Mouse (Mus musculus) limb, embryonic 14.5 days (tissue): ENCODE measurements around the gene Ptprt. TPM values are rescaled to one million over a fixed set of nuclear protein-coding genes. Genes with fewer than 3 reads are reported as not detected.
A peak's percentile ranks its signal among the peaks of the same experiment; 100 is the strongest.

ENCODE experiments used
- ATAC-seq: fragments of 200-750 bp; cut with Nextera tagmentation; 2 replicates; pipeline ENCODE4 v1.8.0; 2017; ENCODE audit warnings: low read depth, moderate number of reproducible peaks, moderate TSS enrichment; ENCODE audit not compliant: low FRiP score
- DNase-seq: peaks from one replicate; pipeline ENCODE4 v3.0.0-alpha.2; 2015; ENCODE audit warnings: low spot score
- H3K27ac ChIP-seq: fragments of 300-500 bp; sonication (generic); replicated peaks from 2 replicates; pipeline ENCODE4 v1.5.1; 2014; ENCODE audit warnings: low read depth, mild to moderate bottlenecking, low read length, moderate library complexity, mixed read lengths
- H3K27me3 ChIP-seq: fragments of 300-500 bp; sonication (generic); 2 replicates; pipeline ENCODE4 v1.6.1; 2014; ENCODE audit warnings: low read length, mixed read lengths; ENCODE audit not compliant: control insufficient read depth, insufficient read depth
- H3K36me3 ChIP-seq: fragments of 300-500 bp; sonication (generic); 2 replicates; pipeline ENCODE4 v1.6.1; 2014; ENCODE audit warnings: mild to moderate bottlenecking, low read length, moderate library complexity, mixed read lengths; ENCODE audit not compliant: control insufficient read depth, insufficient read depth
- H3K4me1 ChIP-seq: fragments of 300-500 bp; sonication (generic); 2 replicates; pipeline ENCODE4 v1.6.1; 2014; ENCODE audit warnings: antibody characterized with exemption, low read length, mixed read lengths; ENCODE audit not compliant: control insufficient read depth, insufficient read depth
- H3K4me2 ChIP-seq: fragments of 300-500 bp; sonication (generic); replicated peaks from 2 replicates; pipeline ENCODE4 v1.6.1; 2014; ENCODE audit warnings: low read depth, mild to moderate bottlenecking, low read length, moderate library complexity; ENCODE audit not compliant: severe bottlenecking
- H3K4me3 ChIP-seq: fragments of 300-500 bp; sonication (generic); replicated peaks from 2 replicates; pipeline ENCODE4 v1.5.1; 2014; ENCODE audit warnings: low read length
- H3K9ac ChIP-seq: fragments of 300-500 bp; sonication (generic); 2 replicates; pipeline ENCODE4 v1.6.1; 2014; ENCODE audit warnings: mild to moderate bottlenecking, low read depth, low read length, moderate library complexity; ENCODE audit not compliant: severe bottlenecking
- H3K9me3 ChIP-seq: fragments of 300-500 bp; sonication (generic); 2 replicates; pipeline ENCODE4 v1.6.1; 2016; ENCODE audit warnings: low read length; ENCODE audit not compliant: control insufficient read depth
- POLR2A ChIP-seq: fragments of 200-500 bp; IDR thresholded peaks from 2 replicates; pipeline ENCODE4 v1.8.0; 2012; ENCODE audit warnings: inconsistent platforms, mild to moderate bottlenecking, moderate library complexity, borderline replicate concordance; ENCODE audit not compliant: insufficient read depth, insufficient read length; ENCODE audit errors: extremely low read depth
- WGBS: fragments of 180-500 bp; shearing (Covaris S2); extraction: QIAGEN DNeasy Blood & Tissue Kit; methylation state at CpG from one replicate; pipeline ENCODE4 v1.1.7; 2014; 5-methylcytosine and 5-hydroxymethylcytosine counted together
- polyA plus RNA-seq, 2 experiments: library from polyadenylated mRNA; depleted of rRNA in 1 of 2; stranded (reverse) in 1 of 2; unstranded in 1 of 2; fragments of >200 nt; fragmentation: Nextera tagmentation in 1 of 2; extraction: Ambion mirVana in 1 of 2; gene quantifications; 2 replicates each; pipeline versions ENCODE4 v1.2.1 to v1.2.3; 2012 to 2014

Gene Ptprt
- polyA plus RNA-seq, 2 experiments = 2.2 to 3.1 TPM

- no peak for ATAC-seq
- no peak for DNase-seq
- TF ChIP-seq POLR2A = no peak
- H3K9me3 ChIP-seq = no peaks in the 10 kb centered on the region
- H3K9ac ChIP-seq = no peak overlapping the region
- H3K4me1 ChIP-seq = no peaks in the 10 kb centered on the region
- no peak overlapping the region for H3K4me3 ChIP-seq
- H3K27me3 ChIP-seq = no peaks in the 10 kb centered on the region
- no peak overlapping the region for H3K27ac ChIP-seq
- no peaks in the 10 kb centered on the region for H3K36me3 ChIP-seq
- H3K4me2 ChIP-seq = no peak overlapping the region
- WGBS = 74% methylated on average over 5 of the region's 5 CpGs
Observed at GRCm38 (mm10) chr2:162509016-162509415, 151.9 kb downstream of the Ptprt start.

GRCm38 (mm10) chr2:162507664-162508063 lies 153.3 kb downstream of the Ptprt start:
- no peak overlapping the region for H3K27ac ChIP-seq
- no peak overlapping the region for H3K4me3 ChIP-seq
- no peaks in the 10 kb centered on the region for H3K9me3 ChIP-seq
- H3K4me2 ChIP-seq = no peak overlapping the region
- no peaks in the 10 kb centered on the region for H3K36me3 ChIP-seq
- H3K9ac ChIP-seq = no peak overlapping the region
- no peak for TF ChIP-seq POLR2A
- no peak for DNase-seq
- H3K4me1 ChIP-seq = no peaks in the 10 kb centered on the region
- H3K27me3 ChIP-seq = no peaks in the 10 kb centered on the region
- 88% methylated on average over 10 of the region's 10 CpGs for WGBS
- no peak for ATAC-seq

GRCm38 (mm10) chr2:162504850-162505249 lies 156.1 kb downstream of the Ptprt start:
- no peak overlapping the region for H3K9ac ChIP-seq
- 85% methylated on average over 4 of the region's 4 CpGs for WGBS
- H3K27ac ChIP-seq = no peak overlapping the region
- no peaks in the 10 kb centered on the region for H3K9me3 ChIP-seq
- H3K36me3 ChIP-seq = no peaks in the 10 kb centered on the region
- no peak for DNase-seq
- TF ChIP-seq POLR2A = no peak
- H3K27me3 ChIP-seq = no peaks in the 10 kb centered on the region
- no peak overlapping the region for H3K4me2 ChIP-seq
- no peak for ATAC-seq
- H3K4me1 ChIP-seq = no peaks in the 10 kb centered on the region
- H3K4me3 ChIP-seq = no peak overlapping the region

DNA sequence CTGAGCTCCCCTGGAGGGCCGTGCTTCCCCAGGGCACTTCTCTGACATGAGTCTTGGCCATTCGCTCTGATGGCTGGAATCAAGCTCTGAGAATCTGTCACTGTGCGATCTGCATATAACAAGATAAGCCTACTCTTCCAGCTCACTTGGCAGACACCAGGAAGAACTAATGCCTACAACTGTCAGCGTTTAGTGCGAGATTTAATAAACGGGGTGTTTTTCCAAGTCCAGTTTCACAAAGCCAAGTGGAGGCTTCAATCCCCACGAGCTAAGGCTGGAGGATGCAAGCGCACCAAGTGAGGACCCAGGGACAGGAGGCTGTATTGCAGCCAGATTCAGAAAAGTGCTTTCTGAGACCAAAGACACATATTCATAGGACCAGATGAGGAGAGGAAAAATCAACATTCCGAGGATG lies 161.4 kb downstream of the Ptprt start:
- no peak for TF ChIP-seq POLR2A
- Histone ChIP-seq H3K9ac (no peak overlapping the region), H3K4me1 (no peaks in the 10 kb centered on the region), H3K27ac (no peak overlapping the region), H3K9me3 (no peaks in the 10 kb centered on the region), H3K27me3 (no peaks in the 10 kb centered on the region), H3K4me2 (no peak overlapping the region), H3K36me3 (no peaks in the 10 kb centered on the region), H3K4me3 (no peak overlapping the region)
- DNase-seq = peak; percentile 22
- ATAC-seq = no peak
- WGBS = 87% methylated on average over 9 of the region's 9 CpGs

- H3K9me3 ChIP-seq = no peaks in the 10 kb centered on the region
- no peak overlapping the region for H3K27ac ChIP-seq
- 65% methylated on average over 3 of the region's 3 CpGs for WGBS
- no peak overlapping the region for H3K4me2 ChIP-seq
- TF ChIP-seq POLR2A = no peak
- no peaks in the 10 kb centered on the region for H3K36me3 ChIP-seq
- ATAC-seq = no peak
- no peaks in the 10 kb centered on the region for H3K4me1 ChIP-seq
- no peak overlapping the region for H3K4me3 ChIP-seq
- no peak overlapping the region for H3K9ac ChIP-seq
- DNase-seq = no peak
- H3K27me3 ChIP-seq = no peaks in the 10 kb centered on the region
Observed at GRCm38 (mm10) chr2:162498191-162498590, 162.8 kb downstream of the Ptprt start.

DNA sequence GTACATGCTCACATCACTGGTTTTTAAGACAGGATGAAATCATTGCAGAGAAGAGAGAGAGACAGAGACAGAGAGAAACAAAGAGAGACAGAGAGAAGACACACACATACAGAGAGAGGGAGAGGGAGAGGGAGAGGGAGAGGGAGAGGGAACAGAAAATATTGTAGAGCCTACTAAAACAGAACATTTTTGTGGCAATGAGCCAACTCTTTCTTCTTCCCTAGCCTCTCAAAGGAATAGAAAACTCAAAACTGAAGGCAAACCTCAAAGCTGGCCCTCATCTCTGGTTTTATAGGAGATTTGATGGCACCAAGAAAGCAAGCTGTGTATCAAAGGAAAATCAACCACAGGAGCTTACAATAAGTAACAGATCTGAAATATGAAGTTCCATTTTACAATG lies 176.9 kb downstream of the Ptprt start:
- no peak for TF ChIP-seq POLR2A
- ATAC-seq (no peak), DNase-seq (peak; percentile 34)
- Histone ChIP-seq H3K27me3 (no peaks in the 10 kb centered on the region), H3K9me3 (no peaks in the 10 kb centered on the region), H3K4me2 (no peak overlapping the region), H3K4me1 (no peaks in the 10 kb centered on the region), H3K4me3 (no peak overlapping the region), H3K9ac (no peak overlapping the region), H3K27ac (no peak overlapping the region), H3K36me3 (no peaks in the 10 kb centered on the region)
